In the genomic region with DNA sequence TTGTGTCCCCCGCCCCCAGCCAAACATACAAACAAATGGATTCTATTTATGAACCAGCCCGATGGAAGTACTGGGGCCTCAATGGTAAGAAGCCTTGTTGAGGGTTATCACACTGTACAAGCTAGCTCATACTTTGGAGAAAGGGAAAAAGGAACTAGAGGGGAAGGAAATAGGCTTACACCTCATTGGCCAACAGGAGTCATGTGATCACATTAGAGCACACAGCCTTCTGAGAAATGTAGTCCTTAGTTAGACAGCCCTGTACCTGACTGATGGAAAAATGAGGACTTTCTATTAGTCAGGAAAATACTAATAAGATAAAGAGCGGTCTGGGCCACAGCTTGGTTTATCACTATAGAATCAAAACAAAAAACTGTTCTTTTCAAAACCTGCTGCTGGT, we compare ENCODE assay signal across 16 mouse cellular contexts.
DNase-seq lines count a peak whose midpoint lies in the region; ATAC-seq and TF ChIP-seq lines count a peak whose summit lies in the region.
"Had no signal": no experiment of that assay in that cellular context is flagged by ENCODE, and none has a peak within 500 bp of the region (broad histone marks: within the 10 kb centered on the region; RNA-seq: fewer than 3 reads in every experiment).

No protein-coding gene starts in this region.

- no peak for TF ChIP-seq POLR2A in brain, embryonic 14.5 days (IDR thresholded peaks at IDR 0.05; ENCODE audit: borderline replicate concordance, extremely low read depth, insufficient read depth, insufficient read length, poor library complexity, severe bottlenecking)
- no peak for TF ChIP-seq POLR2A in myocyte (IDR thresholded peaks at IDR 0.05; ENCODE audit: insufficient read length, low read depth)
- TF ChIP-seq POLR2A in cerebellum, adult 2 months (IDR thresholded peaks at IDR 0.05; ENCODE audit: borderline replicate concordance, insufficient read depth, low read length): no peak

- 60% methylated on average over 3 of the region's 3 CpGs for WGBS in liver, embryonic 12.5 days (ENCODE audit: insufficient replicate concordance)
- 72% methylated on average over 3 of the region's 3 CpGs for WGBS in liver, embryonic 11.5 days
- 97% methylated on average over 3 of the region's 3 CpGs for WGBS in cerebellum, adult 2 months

- H3K4me2 ChIP-seq in liver, embryonic 12.5 days: no peak overlapping the region
- no peak overlapping the region for H3K4me2 ChIP-seq in liver, embryonic 11.5 days
- H3K4me2 ChIP-seq in myocyte (ENCODE audit: low read depth): no peak overlapping the region
- H3K4me2 ChIP-seq: forebrain, embryonic 12.5 days; heart, embryonic 11.5 days; liver, embryonic 13.5 days had no signal

- TF ChIP-seq CTCF in brain, embryonic 14.5 days (IDR thresholded peaks at IDR 0.05; ENCODE audit: borderline replicate concordance, extremely low read depth, insufficient read depth, insufficient read length): no peak
- no peak for TF ChIP-seq CTCF in cerebellum, adult 2 months (IDR thresholded peaks at IDR 0.05; ENCODE audit: borderline replicate concordance, insufficient read depth, low read depth, low read length)

- H3K9me3 ChIP-seq in liver, embryonic 12.5 days (replicated peaks): no peaks in the 10 kb centered on the region
- H3K9me3 ChIP-seq in liver, embryonic 11.5 days (ENCODE audit: control insufficient read depth, low read length): no peaks in the 10 kb centered on the region
- H3K9me3 ChIP-seq: forebrain, embryonic 12.5 days; liver, embryonic 13.5 days had no signal

- no peak overlapping the region for H3ac ChIP-seq in myocyte (ENCODE audit: control insufficient read depth, insufficient read length)

- no peaks in the 10 kb centered on the region for H3K27me3 ChIP-seq in liver, embryonic 12.5 days (replicated peaks)
- no peaks in the 10 kb centered on the region for H3K27me3 ChIP-seq in liver, embryonic 11.5 days (replicated peaks; ENCODE audit: control insufficient read depth, insufficient read depth, low read length)
- H3K27me3 ChIP-seq in myocyte (ENCODE audit: control insufficient read depth, insufficient read depth, insufficient read length): no peaks in the 10 kb centered on the region
- H3K27me3 ChIP-seq in cerebellum, adult 2 months (ENCODE audit: control insufficient read depth, insufficient read depth, low read length): no peaks in the 10 kb centered on the region
- H3K27me3 ChIP-seq: forebrain, embryonic 12.5 days; liver, embryonic 13.5 days had no signal

- no peaks in the 10 kb centered on the region for H3K79me2 ChIP-seq in myocyte (ENCODE audit: control insufficient read depth, insufficient read depth)

- 0 out of 2 replicates have a peak, but pooled peaks have one; percentile 27 for ATAC-seq in liver, embryonic 12.5 days
- no peak for ATAC-seq in liver, embryonic 11.5 days (replicated peaks; ENCODE audit: low FRiP score)
- ATAC-seq in CD4-positive, CD25-positive, alpha-beta regulatory T cell, adult 4 months: peak; percentile 54
- ATAC-seq: activated CD4-positive, CD25-positive, alpha-beta regulatory T cell, adult 4 months; lung, postnatal 0 days had no signal

- H3K36me3 ChIP-seq in liver, embryonic 12.5 days: no peaks in the 10 kb centered on the region
- H3K36me3 ChIP-seq in liver, embryonic 11.5 days (ENCODE audit: control insufficient read depth, insufficient read depth, low read length): no peaks in the 10 kb centered on the region
- H3K36me3 ChIP-seq in myocyte (ENCODE audit: control insufficient read depth, insufficient read depth): no peaks in the 10 kb centered on the region
- H3K36me3 ChIP-seq: forebrain, embryonic 12.5 days; liver, embryonic 13.5 days had no signal

- peaks cover 21% of the 10 kb centered on the region for H3K4me1 ChIP-seq in liver, embryonic 12.5 days
- peaks cover 9% of the 10 kb centered on the region for H3K4me1 ChIP-seq in liver, embryonic 11.5 days (replicated peaks; ENCODE audit: control insufficient read depth, insufficient read depth, low read length)
- H3K4me1 ChIP-seq in cerebellum, adult 2 months (ENCODE audit: control insufficient read depth, insufficient read depth, low read length): no peaks in the 10 kb centered on the region

- DNase-seq in liver, embryonic 11.5 days (ENCODE audit: low spot score): no peak
- peak; percentile 27 for DNase-seq in brain, embryonic 14.5 days (ENCODE audit: low read depth)
- no peak for DNase-seq in cerebellum, adult 2 months
- no peak for DNase-seq in adrenal gland, postnatal 4 days (ENCODE audit: low spot score in 2 of 2)
- DNase-seq: adrenal gland, postnatal 36 days; cerebellum, postnatal 14 days; heart, postnatal 36 days; layer of hippocampus, postnatal 36 days; liver, embryonic 13.5 days had no signal

- no peak overlapping the region for H3K9ac ChIP-seq in liver, embryonic 12.5 days
- H3K9ac ChIP-seq in liver, embryonic 11.5 days (ENCODE audit: low read depth, low read length): no peak overlapping the region
- H3K9ac ChIP-seq: forebrain, embryonic 12.5 days; liver, embryonic 13.5 days had no signal

- 0 out of 2 replicates have a peak overlapping the region, but pooled peaks have one; percentile 2 for H3K27ac ChIP-seq in liver, embryonic 12.5 days
- no peak overlapping the region for H3K27ac ChIP-seq in liver, embryonic 11.5 days (ENCODE audit: low read depth, low read length)
- no peak overlapping the region for H3K27ac ChIP-seq in cerebellum, adult 2 months (ENCODE audit: insufficient read depth, low read length)
- H3K27ac ChIP-seq: forebrain, embryonic 12.5 days; liver, embryonic 13.5 days had no signal

- no peak overlapping the region for H3K4me3 ChIP-seq in liver, embryonic 12.5 days
- no peak overlapping the region for H3K4me3 ChIP-seq in liver, embryonic 11.5 days (ENCODE audit: low read depth, low read length)
- H3K4me3 ChIP-seq in myocyte: no peak overlapping the region
- H3K4me3 ChIP-seq in cerebellum, adult 2 months (replicated peaks; ENCODE audit: insufficient read depth, low read depth, low read length): no peak overlapping the region
- H3K4me3 ChIP-seq: forebrain, embryonic 12.5 days; liver, embryonic 13.5 days had no signal

TF ChIP-seq in myocyte, 11 proteins besides CTCF, POLR2A, EP300 and RAD21:
- TF ChIP-seq POLR2AphosphoS2 (IDR thresholded peaks at IDR 0.05; ENCODE audit: insufficient read length, low read depth): no peak
- no peak for TF ChIP-seq MAX (IDR thresholded peaks at IDR 0.05; ENCODE audit: low read depth)
- no peak for TF ChIP-seq TCF12 (IDR thresholded peaks at IDR 0.05; ENCODE audit: insufficient read depth, poor library complexity, severe bottlenecking)
- no peak for TF ChIP-seq TCF3 (IDR thresholded peaks at IDR 0.05; ENCODE audit: insufficient read length, low read depth)
- TF ChIP-seq USF1 (IDR thresholded peaks at IDR 0.05; ENCODE audit: low read depth): peak; percentile 70
